Mouse (Mus musculus) cerebellum, adult 9-11 months (tissue): Measurements from ENCODE around the gene Ipcef1.
"Not testable (repeated sequence)": the region's sequence is repeated elsewhere in the genome, so short reads cannot be mapped to it uniquely, and the experiment has no call there.

Experiments used
- DNase-seq: peaks from one replicate; pipeline ENCODE4 v3.0.0; 2022

Ipcef1 gene

DNA sequence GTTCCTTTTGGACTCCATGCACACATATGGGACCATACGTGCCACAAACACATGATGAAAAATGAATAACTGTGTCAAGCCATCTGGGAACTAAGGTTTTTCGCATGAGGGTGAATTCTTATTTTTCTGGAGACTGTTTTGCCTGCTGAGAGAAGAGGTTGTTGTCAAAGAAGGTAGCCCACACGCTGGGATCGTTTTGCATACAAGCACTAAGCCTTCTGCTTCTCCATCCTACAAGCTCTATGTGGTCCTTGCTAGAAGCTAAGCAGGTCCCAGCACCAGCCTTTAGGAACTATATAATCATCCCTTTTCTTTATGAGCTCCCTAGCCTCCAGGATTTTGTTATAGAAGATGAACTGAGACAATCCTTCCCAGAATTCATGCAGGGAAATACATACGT, 93.5 kb downstream of the Ipcef1 start:
- no peak for DNase-seq

DNA sequence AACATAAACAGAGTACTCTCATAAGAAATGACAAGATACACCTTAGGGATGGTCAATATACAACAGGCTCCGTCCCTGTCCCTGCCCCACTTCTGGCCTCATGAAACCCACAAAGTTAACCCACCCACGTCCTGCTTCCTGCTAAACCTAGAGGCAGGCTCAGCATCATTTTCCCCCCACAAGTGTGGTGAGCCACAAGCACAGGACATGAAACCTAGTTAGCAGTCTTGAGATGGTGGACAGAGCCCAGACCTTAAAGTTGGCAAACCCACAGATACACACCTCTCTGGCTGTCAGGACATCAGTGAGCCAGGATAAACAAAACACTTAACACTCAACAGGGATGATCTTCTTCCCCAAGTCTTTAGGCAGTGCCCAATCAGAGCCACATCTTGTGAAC, 95.9 kb downstream of the Ipcef1 start:
- DNase-seq = no peak

- DNase-seq = no peak
These were observed 97.7 kb downstream of the Ipcef1 start for GRCm38 (mm10) chr10:6954533-6954932.

DNA sequence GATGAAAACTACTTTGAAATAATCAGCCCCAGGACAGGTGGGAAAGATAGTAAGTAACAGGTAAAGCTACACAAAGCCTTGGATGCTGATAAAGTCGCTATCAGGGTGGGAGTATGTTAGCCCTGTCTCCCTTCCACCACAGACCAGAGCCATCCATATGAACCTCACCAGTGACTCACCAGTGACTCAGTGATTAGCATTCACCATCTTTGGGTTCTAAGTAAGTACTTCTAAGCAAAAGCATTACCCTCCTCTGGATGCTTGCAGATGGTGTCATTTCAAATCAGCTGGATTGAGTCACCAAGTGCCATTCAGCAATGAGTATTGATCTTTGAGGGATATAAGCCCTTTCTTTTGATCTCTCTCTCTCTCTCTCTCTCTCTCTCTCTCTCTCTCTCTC, 99.2 kb downstream of the Ipcef1 start:
- no peak for DNase-seq

GRCm38 (mm10) chr10:6936671-6937425, 115.4 kb downstream of the Ipcef1 start:
- no peak for DNase-seq

DNA sequence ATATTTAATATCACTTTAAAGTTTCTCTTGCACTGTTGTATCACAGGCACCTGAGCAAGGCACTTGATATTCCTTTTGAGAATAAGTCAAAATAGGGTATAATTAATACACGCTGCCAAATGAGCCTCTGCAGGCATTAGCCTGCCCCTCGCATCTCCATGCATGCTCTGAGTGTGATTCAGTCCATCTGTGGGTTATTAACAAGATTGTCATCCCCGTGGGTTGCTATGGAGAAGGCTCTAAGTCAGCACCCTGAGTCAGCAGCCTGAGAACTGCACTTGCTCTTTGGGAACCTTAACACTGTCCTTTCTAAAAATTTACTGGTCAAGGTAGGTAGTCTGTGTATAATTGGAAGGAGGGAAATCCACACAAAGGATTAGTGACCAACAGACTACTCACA, 117.5 kb downstream of the Ipcef1 start:
- DNase-seq = no peak

DNA sequence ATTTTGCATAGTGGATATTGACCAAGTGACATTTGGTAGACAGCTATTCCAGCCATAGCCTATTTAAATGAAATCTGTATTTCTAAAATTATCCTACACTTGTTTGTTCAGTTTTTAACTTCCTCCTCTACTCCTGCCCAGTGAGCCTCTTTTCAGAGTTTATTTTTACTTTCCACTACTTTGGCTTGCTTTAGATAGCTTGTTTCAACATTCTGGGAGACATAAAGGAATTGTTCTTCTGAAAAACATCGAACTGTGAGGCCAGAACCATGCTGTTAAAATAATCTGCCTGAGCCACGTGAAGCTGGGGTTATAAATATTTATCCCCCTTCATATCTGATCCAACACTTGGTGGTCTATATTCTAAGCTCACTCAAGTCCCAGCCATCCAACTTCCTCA, 121.4 kb downstream of the Ipcef1 start:
- DNase-seq = no peak

GRCm38 (mm10) chr10:6930398-6930797, 121.9 kb downstream of the Ipcef1 start:
- DNase-seq = no peak

GRCm38 (mm10) chr10:6928905-6929304, 123.4 kb downstream of the Ipcef1 start:
- DNase-seq = no peak

DNA sequence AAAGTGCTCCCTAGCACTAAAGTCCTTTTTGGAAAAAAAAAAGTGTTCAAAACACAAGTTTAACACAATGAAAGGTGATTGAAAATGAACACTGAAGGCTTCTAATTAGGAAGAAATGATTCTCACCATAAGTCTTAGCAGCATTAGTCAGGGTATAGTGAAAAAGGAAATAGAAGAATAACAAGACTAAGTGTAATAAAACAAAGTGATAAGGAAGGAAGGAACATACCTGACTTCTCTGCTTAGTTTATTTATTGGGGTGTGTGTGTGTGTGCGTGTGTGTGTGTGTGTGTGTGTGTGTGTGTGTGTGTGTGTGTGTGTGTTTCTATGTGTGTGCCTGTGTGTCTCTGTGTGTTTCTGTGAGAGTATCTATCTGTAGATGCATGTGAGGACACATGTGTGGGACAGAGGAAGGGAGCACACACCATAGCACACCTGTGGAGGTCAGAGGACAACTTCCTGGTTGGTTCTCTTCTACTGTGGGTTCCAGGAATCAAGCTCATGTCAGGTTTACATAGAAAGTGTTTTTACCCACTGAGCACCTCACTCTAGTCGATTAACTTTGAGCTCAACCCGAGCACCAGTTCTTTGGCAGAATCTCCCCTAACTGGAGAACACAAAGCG, 124.6 kb downstream of the Ipcef1 start:
- no peak for DNase-seq

GRCm38 (mm10) chr10:6926724-6927123, 125.6 kb downstream of the Ipcef1 start:
- DNase-seq = no peak

DNA sequence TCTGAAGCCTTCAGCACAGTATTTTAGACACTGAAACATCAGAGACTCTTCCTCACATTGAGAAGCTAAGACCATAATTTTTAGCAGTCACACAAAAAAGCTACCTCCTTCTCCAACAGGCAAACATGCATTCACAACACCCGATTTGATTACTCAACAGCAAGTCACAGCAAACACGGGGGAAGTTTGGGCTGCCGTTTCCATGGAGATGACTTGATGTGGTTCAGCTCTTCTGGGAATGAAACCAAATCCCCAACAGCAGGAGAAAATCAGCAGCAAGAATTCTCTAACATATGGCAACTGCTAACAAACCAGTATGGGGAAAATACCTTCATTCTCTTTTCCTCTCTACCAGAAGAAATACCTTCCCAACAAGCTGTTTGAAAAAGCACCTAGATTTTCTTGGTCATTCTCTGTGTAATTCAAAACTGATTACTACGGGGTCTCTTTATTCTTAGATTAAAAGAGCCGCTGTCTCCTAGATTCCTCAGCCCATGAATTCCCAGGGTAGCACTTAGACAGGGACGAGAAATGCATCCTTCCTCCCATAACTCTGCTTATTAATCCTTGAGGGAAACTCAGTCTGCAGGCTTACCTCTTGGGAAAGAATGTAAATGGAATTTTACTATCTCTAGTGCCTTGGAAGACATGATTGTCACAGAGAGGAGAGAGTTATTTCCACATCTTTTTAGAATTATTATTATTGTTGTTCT, 135.6 kb downstream of the Ipcef1 start:
- DNase-seq = peak; percentile 89

DNA sequence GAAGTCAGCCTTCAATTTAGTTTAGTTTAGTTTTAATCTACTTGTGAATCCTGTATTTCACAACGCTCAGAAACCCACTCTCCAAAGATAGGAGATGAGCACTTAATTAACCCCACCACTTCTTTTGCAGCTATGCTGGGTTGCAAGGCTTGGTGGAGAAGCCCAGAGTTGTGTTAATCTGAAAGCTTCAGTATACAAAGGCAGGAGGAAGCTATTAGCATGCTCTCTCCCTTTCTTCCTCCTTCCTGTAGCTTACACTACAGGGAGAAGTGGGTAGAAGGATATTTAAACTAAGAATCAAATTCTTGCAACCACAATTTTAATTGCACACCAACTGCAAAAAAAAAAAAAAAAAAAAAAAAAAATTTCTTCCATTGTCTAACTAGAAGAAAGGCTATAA, 136.3 kb downstream of the Ipcef1 start:
- no peak for DNase-seq

DNA sequence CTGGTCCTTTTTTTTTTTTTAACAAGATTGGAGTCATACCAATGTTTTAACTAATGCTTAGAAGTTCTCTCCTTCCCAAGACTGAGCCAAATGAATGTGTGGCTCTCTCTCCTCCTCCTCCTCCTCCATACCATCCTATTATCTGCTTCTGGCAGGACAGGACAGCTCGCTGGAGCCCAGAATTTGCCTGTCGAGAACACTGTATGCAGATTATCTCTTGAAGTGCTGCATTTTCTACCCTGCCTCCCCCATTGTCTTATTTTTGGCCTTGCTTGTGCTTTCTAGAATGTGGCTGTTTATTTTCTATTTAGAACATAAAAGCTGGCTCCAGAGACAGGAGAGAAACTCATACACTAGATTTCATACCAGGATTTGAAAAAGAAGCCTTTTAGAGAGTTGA, 142.5 kb downstream of the Ipcef1 start:
- no peak for DNase-seq

- peak; percentile 55 for DNase-seq
These were observed 150.4 kb downstream of the Ipcef1 start for GRCm38 (mm10) chr10:6901819-6902393.

GRCm38 (mm10) chr10:6900126-6900525, 152.2 kb downstream of the Ipcef1 start:
- no peak for DNase-seq

DNA sequence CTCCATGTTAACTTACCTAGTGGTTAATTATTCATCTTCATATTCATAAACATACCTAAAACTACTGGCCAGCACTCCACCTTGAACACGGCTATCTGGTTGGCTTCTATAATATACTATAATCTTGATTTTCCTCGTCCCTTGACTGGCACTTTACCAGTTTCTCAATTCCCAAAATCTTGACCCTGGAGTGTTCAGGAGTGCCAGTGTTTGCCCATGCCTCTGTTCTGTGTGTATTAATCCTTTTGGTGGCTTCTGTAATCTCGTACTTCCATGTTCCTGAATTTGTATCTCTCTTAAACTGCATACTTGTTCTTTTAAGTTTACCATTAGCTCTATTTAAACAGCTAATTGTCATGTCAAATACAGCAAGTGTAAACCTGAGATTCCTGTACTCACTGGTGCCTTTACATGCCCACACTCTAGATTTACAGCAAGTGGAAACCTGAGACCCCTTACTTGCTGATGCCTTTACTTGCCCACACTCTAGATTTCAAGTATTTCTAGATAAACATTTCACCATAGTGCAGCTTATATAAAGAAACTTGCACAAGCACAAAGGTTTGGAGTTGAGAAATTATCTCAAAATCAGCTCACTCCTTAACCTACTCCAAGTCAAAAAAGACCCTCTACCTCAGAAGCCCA, 155.5 kb downstream of the Ipcef1 start:
- no peak for DNase-seq

GRCm38 (mm10) chr10:6895796-6896195, 156.5 kb downstream of the Ipcef1 start:
- no peak for DNase-seq

DNA sequence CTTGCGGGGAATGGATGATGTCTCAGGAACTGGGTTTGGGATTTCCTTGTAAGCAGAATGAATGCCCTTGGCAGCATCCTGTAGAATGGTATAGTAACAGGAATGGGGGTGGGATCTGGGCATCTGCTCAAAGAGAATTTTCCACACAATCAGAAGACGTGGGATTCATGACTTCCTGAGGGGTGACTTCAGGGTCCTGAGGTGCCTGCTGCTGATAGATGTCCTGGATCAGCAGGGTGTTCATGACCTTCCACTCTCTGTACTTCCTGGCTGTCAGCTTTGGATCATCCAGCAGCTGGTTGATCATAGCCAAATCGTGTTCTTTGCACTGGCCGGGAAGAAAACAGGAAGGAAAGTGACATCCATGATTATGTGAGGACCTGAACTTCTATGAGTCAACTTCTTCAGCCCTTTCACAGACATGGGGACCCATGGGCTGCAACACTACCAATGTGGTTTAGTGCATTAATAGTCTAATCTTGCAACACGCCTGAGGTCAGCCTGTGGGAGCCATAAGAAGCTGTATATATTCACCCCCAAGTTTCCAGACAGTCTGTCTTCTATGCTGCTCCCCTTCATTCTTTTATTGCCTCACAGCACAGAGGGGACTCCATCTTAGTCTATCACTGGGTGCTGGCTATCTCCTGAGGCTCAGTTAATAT, 161.8 kb downstream of the Ipcef1 start:
- DNase-seq = no peak

GRCm38 (mm10) chr10:6889640-6890245, 162.5 kb downstream of the Ipcef1 start:
- DNase-seq = no peak

DNA sequence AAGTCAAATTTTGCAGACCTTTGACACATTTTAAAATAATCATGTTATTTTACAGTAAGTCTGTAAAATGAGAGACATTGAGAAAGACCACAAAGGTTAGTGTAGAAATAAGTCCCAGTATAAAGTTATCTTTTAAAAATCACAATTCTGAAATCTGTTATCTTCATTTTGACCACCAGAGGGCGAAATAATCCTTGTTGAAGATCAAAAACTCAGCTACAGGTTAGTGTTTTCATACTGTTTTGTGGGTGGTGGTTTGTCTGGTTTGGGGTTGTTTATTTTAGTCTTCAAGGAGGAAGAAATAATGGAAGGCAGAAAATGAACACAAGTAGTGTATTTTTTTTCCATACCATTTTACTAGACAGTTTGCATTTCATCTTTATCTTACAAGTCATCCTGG, 166.8 kb downstream of the Ipcef1 start:
- no peak for DNase-seq

DNA sequence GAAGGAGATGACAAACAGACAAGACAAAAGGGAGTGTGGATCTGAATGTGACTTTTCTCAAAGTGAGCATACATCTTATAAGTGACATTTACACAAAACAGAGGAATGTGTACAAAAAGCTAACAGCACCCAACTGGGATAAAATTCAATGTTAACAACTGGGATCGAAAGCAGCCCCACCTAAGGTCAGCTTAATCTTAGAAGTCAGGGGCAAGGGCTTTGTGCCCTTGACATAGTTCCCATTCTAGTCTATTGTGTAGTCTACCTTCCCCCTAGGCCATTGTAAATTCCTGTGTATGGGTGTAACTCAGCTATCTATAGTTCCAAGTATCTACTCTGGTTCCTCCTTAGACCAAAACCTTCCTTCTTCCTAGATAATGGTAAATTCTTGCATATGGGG, 170.2 kb downstream of the Ipcef1 start:
- DNase-seq = not testable (repeated sequence)
